Mouse (Mus musculus) spleen, embryonic (tissue): ENCODE data around the gene Trir.

ENCODE experiments used
- CTCF ChIA-PET: fragments of 350-600 bp; sonication (Branson Sonifier 250); formaldehyde crosslinking; loops from one replicate; lab custom pipeline; 2022; lab: Charles Lee

Gene Trir

DNA sequence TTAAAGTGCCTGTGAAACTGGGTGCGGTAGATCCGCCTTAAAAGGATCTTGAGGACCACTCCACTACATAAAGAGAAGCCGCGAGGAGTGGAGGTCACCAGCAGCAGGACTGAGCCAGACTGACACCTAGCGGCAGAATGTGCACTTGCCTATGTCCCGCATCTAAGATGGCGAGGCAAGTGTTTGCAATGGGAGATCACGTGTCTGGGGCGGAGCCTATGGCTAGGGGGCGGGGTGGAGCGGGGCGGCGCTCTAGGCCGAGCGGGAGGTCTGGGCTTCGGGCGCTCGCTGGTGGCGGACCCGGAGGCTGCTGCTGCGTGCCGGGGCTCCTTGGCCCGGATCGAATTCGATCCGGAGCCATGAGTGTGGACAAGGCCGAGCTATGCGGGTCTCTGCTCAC is 36.3 kb upstream of the Trir start, which contains the start of gene Hook2:
Hook2 (plus strand) TSS at position 255 of the 400 bp plus-strand sequence.
- CTCF ChIA-PET: interaction anchor here (0.6 to 8.0 kb wide), 5 partner anchors 9 to 503 kb away, joined by 3 to 113 read pairs (median 3); partner anchors contain the start of genes Gm49661, Junb, Prdx2 and Syce2

DNA sequence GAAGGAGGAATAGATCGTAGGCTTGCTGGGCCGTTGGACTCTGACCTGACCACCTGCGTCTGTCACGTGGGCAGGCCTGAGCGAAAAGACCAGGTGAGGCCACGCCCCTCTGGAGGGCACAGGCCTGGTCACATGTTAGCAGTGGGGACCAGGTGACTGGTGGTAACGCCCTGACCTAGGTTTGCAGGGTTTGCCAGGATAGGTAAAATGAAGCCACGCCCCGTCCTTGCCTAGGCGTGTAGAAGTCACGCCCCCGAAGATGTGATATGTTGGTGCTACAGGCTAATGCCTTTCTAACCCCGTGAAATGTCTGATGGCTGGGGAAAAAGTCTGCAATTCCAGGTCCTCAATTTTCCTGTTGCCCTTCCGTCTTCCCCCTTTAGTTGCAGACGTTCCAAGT is 35.8 kb upstream of the Trir start:
- CTCF ChIA-PET: interaction anchor here (1.1 to 8.0 kb wide), 2 partner anchors 14 to 22 kb away, joined by 3 to 113 read pairs; partner anchors contain the start of genes Gm49661, Junb and Prdx2

DNA sequence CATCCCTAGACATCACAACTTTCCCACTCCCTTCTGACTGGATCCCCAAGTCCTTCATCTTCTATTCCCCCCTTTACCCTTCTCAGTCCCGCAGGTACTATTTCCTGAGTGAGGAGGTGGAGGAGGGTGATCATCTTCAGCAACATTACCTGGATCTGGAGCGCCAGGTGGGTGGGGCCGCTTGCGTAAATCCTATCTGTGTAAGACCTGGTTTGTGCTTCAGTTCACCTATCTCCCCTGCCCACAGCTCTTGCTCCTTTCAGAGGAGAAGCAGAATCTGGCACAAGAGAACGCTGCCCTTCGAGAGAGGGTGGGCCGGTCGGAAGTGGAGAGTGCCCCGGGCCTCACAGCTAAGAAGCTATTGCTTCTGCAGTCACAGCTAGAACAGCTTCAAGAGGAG is 32.2 kb upstream of the Trir start:
- CTCF ChIA-PET: interaction anchor here (0.7 kb wide), 1 partner anchor 20 kb away, joined by 4 read pairs; no protein-coding TSS in a partner anchor

DNA sequence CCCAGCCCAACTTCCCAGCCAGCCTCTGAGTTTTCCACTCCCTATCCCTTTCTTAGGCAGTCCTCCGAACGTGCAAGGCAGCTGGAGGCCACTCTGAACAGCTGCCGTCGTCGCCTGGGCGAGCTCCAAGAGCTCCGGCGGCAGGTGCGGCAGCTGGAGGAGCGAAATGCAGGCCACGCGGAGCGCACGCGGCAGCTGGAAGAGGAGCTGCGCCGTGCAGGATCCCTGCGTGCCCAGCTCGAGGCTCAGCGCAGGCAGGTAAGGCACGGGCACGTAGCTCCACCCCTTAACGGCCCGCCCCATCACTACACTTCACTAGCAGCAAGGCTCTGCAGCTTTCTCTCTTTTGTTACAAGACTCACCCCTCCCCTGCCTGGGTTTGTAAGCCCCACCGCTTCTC is 30.9 kb upstream of the Trir start:
- CTCF ChIA-PET: interaction anchor here (4.2 kb wide), 1 partner anchor 21 kb away, joined by 19 read pairs; no protein-coding TSS in a partner anchor

DNA sequence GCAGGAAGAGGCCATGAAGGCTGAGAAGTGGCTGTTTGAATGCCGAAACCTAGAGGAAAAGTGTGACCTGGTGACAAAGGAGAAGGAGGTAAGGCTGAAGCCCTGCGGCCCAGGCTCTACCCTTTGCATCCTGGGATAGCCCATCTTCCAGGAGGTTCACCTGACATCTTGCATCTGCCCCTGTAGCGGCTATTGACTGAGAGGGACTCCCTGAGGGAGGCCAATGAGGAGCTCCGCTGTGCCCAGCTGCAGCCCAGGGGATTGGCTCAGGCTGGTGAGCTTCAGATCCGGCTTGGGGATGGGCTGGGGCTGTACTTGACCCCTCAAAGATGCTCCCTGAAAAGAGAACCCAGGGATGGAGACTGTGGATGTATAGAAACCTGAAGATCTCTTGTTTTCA is 29.6 kb upstream of the Trir start:
- CTCF ChIA-PET: interaction anchor here (4.2 kb wide), 1 partner anchor 22 kb away, joined by 19 read pairs; no protein-coding TSS in a partner anchor

DNA sequence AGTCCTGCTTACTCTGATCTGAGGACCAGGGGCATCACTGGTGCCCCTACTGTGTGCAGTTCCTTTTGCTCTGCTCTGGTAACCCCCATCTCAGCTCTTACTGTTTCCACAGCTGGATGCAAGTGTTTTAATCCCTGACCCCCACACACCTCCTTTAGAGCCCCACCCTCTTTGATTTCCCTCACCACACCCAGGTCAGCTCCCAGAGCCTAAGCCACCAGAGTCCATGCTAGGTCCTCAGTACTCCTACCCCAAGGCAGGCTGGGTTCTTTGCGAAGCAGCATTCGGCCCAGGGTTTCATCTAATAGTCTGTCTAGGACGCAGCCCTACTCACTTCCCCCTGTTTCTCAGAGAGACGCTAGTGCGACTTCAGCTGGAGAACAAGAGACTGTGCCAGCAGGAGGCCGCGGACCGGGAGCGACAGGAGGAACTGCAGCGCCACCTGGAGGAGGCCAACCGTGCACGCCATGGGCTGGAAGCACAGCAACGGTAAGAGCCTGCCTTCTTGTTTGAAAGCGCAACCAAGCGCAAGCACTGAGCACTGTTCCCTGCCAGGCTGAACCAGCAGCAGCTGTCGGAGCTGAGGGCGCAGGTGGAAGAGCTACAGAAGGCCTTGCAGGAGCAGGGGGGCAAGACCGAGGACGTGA is 28.9 kb upstream of the Trir start:
- CTCF ChIA-PET: interaction anchor here (0.7 to 4.2 kb wide), 3 partner anchors 23 to 409 kb away, joined by 3 to 19 read pairs (median 4); no protein-coding TSS in a partner anchor

DNA sequence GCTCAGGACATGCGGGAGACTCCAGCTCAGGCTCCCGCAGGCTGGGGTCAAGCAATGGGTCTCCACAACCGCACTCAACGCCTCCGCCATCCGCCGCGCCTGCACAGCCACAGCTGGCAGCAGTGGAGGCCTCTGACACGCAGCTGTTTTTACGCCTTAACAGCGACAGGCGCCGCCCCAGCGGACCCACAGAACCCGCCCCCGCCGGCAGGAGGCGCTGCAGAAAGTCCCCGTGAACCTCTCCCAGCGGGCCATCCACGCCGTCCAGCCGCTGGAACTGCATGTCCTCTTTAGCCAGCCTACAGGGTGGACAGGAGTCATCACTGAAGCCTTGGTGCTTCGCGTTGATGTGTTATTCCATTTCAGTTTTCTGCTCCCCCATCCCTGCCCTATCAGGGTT is 18.9 kb upstream of the Trir start:
- CTCF ChIA-PET: no interaction called here

DNA sequence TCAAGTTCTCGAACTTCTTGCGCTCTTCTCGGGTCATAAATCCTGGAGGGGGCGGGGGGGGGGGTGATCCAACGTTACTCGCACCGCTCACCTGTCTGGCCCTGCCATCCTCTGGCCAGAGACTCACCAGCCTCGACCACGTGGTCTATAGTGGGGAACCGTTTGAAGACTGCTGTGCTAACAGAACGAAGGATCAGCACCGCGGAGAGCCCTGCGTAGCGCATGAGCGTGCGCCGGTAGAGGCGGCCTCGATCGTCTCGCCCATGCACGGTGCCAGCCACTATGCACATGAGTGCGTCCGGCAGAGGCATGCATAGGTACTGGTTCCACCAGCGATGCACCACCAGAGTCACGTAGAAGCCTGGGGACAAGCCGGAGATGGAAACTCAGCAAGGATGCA is 15.4 kb upstream of the Trir start:
- CTCF ChIA-PET: no interaction called here

DNA sequence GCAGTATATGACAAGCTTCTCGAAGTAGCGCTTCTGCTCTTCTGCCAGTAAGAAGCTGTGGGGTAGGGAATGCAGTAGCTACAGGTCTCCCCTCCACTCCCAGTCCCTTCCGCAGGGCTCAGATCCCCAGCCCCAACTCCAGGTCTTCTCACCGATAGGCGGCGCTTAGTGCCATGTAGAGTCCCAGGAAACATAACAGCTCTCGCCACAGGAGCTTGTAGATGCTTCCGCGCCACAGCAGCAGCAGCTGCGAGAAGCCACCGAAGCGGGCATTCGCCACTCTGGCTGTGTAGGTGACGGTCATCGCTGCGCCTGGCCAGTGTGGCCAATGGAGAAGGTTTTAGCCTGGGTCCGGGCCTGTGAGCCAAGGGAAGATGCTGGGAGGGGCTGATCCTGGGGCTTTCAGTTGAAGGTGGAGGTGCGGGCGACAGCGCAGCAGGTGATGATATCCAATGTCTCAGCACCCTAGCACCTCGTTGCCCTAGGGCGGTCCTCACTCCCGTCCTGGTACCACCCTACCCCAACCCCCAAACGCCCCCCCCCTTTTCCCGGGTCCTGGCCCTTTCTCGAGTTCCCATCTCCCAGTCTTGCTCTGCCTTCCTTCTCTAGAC is 13.3 kb upstream of the Trir start:
- CTCF ChIA-PET: interaction anchor here (1.1 kb wide), 1 partner anchor 63 kb away, joined by 11 read pairs; no protein-coding TSS in a partner anchor

DNA sequence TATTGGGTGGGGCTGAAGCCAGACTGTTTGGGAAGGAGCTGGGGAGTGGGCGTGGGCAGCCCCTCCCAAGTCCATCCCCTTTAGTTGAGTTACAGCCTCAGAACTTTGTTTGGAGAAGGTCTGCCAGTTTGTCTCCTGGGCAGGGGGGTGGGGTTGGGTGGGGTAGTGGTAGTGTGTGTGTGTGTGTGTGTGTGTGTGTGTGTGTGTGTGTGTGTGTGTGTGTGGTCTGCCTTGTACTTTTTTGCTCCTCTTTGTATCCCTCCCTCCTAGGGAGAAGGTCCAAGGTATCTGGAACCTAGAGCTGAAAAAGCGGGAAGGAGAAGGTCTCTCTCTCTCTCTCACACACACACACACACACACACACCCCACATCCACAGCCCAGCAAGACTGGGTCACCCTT is 12.2 kb upstream of the Trir start, which contains the start of gene Best2:
Best2 (minus strand) TSS at position 101 of the 400 bp plus-strand sequence.
- CTCF ChIA-PET: no interaction called here

DNA sequence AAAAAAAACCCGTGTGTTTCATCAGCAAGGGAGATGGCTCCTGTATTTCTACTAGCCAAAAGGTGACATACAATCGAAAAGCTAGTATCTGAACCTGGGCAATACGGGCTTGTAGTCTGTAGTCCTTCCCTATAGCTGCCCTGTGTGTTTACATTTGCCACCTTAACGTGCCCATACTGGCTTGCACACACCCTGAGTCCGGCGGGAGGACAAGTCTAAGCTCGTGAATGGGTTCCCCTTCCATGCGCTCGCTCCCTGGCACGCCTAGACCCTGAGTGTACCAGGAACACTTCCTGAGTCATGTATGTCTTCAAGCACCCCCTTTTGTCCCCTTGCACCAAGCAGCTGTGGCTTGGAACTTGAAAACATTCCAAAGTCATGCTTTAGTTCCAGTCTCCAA is 9.9 kb upstream of the Trir start:
- CTCF ChIA-PET: interaction anchor here (0.6 to 0.7 kb wide), 2 partner anchors 48 to 100 kb away, joined by 4 read pairs; partner anchors contain the start of genes Gm49661 and Prdx2

DNA sequence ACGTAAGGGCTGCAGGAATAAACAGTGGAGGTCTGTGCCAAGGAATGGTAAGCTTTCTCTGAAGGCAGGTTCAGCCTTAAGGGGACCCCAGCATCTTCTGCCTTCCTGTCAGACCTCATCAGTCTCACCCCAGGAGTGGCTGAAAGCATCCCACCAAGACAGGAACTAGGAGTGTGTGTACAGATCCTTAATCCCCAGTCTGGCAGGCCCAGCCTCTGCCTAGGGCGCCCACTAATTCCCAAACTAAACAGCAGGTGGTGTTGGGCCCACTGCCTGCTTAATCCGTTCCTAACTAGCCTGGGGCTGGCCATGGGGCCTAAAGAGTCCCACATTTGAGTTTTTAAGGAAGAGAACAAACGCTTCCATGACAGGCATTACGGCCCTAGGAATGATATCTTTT is 9.4 kb upstream of the Trir start:
- CTCF ChIA-PET: no interaction called here

DNA sequence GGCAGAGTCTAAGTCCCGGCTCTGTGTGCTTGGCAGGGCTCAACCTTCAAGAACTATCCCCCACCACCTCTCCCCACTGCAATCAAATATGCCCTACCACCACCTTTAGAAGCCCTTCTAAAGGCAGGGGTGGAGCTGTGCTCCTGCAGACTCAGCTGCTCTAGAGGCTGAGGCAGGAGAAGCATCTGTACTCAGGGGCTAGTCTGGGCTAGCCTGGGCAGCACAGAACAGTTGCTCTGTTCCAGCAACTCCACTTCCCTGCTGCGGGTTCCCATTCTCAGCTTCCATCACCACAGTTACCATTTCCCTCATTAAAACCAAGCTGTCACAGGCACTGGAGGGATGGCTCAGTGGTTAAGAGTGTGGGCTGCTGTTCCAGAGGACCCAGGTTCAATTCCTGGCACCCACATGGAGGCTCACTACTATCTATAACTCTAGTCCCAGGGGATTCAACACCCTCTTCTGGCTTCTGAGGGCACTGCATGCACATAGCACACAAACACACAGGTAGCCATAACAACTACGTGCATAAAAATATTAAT is 5.0 kb upstream of the Trir start:
- CTCF ChIA-PET: interaction anchor here (0.5 kb wide), 1 partner anchor 15 kb away, joined by 3 read pairs; the partner anchor contains the start of gene Tnpo2

DNA sequence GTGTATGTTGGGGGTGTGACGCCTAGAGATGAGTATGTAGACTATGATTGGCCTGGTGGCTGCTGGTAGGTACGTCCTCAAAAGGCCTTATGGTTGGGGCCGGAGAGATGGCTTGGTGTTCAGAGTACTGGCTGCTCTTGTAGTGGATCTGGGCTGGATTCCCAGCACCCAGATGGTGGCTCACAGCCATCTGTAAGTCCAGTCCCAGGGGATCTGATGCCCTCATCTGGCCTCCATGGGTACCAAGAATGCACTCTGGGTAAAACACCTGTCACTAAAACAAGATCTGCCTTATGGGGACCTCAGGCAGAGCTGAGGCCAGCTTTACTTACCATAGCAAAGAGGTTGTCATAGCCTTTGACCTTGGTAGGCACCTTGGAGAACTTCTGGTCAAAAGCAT is 2.8 kb upstream of the Trir start:
- CTCF ChIA-PET: interaction anchor here (0.6 to 0.9 kb wide), 2 partner anchors 95 to 167 kb away, joined by 3 to 13 read pairs; partner anchors contain the start of gene Farsa

DNA sequence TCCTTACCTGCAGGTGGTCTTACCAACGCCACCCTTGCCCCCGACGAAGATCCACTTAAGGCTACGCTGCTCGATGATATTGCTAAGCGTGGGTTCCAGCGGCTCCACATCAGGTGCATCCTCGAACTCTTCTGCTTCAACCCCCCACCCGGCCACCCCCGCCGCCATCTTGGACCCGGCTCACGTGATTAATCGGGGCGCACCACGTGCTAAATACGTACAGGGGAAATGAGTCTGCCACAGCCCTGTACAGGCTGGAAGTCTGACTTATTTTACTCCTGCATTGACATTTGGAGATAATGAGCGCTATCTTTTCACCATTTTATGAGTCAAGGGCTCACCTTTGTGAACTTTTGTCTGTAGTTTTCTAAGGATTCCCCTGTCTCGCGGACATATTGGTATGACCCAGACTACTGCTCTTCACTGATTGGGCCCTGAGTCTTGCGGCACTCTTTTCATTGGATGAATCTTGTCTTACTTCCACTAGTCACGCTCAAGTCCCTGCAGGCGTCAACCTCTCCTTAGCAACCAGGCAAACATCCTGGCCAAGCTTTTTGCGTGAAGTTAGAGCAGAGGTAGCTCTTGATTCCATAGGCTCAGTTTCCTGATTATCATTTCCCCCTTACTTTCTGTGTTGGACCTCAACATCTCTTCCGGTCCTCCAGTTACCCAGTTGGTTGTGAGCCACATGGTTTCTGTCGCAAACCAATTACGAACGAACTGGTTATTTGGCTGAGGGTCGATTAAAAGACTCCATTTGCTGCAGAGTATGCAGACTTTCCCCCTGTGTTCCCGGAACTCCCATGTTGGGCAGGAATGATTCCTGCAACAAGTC is 1.3 kb upstream of the Trir start, which contains the start of gene Asna1:
Asna1 (minus strand) TSS at position 184 of the 835 bp plus-strand sequence.
- CTCF ChIA-PET: no interaction called here

DNA sequence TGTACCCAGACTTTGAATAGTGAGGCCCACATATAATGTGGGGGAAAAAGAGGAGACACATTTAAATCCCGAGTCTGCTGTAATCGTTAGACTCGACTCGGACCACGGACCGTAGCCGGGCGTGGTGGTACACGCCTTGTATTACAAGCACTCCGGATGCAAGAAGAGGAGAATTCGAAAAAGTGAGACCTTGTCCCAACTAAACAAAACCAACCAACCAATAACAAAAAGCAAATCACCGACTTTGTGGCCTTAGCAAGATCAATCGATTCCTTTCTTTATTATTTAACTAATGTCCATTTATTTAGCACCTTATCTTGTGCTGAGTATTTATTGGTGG is 863 bp downstream of the Trir start:
- CTCF ChIA-PET: no interaction called here

DNA sequence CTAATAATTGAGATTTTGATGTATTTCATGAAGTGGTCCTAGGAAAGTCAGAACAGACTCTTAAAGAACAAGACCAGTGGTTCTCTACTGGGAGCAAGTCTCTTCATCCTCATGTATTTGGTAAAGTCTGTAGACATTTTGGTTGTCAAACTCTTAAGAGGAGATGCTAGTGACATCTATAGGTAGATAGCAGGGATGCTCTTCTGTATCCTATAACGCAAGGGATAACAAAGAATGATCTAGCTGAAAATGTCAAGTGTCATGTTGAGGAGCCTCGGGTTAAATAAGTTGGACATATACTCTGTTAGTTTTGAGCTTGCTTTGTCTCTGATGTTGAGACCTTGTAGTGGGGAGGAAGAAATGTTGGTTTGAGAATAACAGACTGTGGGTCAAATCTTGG is 1.3 kb downstream of the Trir start:
- CTCF ChIA-PET: no interaction called here

DNA sequence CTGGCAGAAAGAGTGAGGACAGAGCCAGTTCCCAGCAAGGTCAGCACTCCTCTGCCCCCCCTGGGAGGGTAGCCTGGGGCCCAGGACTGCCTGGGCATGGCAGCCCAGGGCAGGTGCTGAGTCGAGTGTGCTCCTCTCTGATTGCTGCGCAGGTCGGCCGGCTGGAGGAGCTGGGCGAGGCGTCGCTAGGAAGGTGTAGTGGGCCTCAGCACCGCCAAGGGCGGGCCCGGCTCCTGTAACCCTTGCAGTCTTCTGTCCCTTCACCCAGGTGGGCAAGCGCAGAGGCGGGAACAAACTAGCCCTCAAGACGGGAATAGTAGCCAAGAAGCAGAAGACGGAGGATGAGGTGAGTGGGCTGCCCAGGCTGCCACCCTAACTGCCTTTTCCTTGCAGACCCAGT is 2.6 kb downstream of the Trir start:
- CTCF ChIA-PET: no interaction called here

DNA sequence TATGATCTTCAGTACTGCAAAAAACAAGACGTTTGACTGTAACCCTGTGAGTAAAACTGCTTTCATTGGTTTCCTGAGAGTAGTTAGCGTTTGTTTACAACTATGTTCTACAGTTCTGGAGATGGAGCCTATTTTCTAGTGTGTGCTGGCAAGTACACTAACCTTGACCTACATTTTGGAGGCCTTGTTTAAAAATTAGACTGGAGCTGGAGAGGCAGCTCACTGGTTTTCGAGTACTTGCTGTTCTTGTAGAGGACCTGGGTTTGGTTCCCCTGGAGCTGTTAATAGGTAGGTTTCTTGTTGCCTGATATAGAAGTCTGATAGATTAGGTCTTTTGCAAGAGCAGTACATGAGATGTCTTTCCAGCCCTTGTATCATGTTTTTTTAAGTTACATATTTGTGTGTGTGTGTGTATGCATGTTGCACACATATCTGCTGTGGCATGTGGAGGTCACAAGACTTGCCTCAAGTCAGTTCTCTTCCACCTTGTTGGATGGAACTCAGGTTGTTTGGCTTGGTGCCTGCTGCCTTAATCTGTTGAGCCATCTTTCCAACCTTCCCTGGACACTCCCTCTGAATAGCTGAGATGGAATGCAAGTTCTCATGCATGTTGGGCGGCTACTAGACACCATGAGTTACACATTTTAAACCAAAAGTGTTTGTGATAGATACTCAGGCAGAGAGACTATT is 6.1 kb downstream of the Trir start:
- CTCF ChIA-PET: no interaction called here

DNA sequence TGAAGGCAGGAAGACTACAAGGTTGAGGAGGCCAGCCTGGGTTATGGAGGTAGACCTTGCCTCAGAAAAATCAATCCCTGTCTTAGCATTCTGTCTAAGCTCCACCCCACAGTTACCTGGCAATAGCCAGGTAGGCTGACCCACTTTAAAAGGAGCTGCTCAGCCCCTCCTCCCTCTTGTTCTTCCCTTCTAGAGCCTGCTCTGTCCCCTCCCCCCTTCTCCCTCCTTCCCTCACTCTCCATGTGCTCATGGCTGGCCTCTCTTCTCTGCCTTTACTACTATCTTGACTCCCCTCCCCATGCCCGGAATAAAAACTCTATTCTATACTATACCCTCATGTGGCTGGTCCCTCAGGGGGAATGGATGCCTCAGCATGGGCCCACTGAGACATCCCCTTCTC is 7.2 kb downstream of the Trir start:
- CTCF ChIA-PET: interaction anchor here (0.6 kb wide), 1 partner anchor 27 kb away, joined by 4 read pairs; no protein-coding TSS in a partner anchor

DNA sequence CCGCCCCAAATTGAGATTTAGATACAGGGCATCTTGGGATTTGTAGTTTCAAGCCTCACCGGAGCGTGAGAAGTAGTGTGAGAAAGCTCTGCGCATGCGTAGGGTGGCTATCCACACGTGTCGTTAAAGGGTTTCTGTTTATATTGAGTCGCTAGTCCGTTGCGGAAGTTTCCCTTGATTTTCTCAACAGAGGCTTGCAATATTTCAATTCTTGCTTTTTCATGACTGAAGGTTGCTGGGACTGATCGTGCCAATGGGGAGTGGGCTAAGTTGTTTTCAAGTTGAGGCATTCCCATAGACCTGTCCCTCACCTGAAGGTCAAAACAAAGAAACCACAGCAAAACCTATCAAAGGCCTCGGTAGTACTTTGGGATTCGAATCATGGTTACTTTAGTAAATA is 8.1 kb downstream of the Trir start:
- CTCF ChIA-PET: no interaction called here
